Mouse (Mus musculus): ENCODE measurements around the gene Slc2a9. TPM values are rescaled to one million over a fixed set of nuclear protein-coding genes. Genes with fewer than 3 reads are reported as not detected.

Gene Slc2a9
- polyA plus RNA-seq, 1 experiment from 2014 or later, result 8.5 TPM

DNA sequence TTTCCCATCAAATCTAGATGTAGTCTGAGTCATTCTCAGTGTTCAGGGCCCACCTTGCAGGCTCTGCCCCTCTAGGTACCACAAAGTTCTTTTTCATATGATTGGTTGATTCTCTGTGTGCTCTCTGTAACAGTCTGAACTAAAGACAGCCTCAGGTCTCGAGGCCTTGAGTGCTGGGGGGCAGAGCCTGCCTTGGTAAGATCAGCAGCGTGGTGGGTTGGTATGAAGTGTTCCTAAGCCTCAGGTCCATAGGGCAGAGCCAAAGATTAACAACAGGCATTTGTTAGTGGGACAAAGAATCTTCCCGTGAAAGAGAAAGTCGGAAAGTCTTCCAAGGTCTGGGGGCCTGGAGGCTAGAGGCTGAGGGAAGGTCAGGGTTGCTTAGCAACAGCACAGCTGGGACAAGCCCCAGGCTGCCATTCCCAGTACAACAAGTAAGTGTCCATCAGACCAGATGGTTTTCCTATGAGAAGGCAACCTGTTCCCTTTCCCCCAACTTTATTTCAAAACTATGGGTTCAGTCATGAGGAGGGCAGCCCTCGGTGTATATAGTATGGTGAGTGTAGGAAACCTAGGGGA, 152.5 kb downstream of the Slc2a9 start:
- WGBS (ENCODE audit: missing documents), result 90% methylated on average over 5 of the region's 5 CpGs
- Histone ChIP-seq H3K36me3 (ENCODE audit: inconsistent target) (no peaks in the 10 kb centered on the region), H3K79me2 (ENCODE audit: inconsistent target) (no peaks in the 10 kb centered on the region), H3K4me3 (ENCODE audit: inconsistent target) (no peak overlapping the region), H3K27ac (no peak overlapping the region)

DNA sequence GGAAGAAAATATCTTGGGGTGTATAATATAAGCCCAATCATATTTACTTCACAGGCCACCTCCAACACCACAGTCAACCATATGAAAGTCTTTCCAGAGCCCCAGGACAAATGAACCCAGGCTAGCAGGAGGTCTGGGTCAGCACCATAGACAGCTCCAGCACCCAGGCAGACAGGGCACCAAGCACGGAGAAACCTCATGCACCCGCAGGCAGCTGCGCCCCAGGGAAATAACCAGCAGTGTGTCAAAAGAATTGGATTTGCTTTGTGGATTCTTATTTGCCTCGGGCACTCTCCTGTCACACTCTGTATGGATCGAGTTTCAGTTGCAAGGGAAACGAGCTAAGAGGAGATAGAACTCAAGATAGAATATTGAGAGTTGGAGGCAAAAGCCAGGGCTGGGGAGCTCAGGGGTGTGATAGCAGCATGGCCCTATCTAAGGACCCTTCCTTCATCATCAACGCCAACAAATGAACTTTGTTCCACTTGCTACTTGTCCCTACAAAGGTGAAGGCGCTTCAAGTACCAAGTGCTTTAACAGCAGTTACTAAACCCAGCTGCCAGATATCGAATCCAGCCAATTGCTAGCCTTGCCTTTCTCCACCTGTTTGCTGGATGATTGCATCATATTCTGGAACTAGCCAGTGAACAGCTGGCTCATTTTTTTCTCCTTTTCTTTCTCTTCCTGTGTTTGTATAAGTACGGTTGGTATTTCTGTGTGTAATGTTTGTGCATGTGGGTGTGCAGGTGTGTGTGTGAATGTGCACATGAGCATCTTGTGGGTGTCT, 156.1 kb downstream of the Slc2a9 start:
- 44% methylated on average over 10 of the region's 10 CpGs for WGBS (ENCODE audit: missing documents)
- Histone ChIP-seq H3K36me3 (ENCODE audit: inconsistent target) (no peaks in the 10 kb centered on the region), H3K27ac (no peak overlapping the region), H3K4me3 (ENCODE audit: inconsistent target) (no peak overlapping the region), H3K79me2 (ENCODE audit: inconsistent target) (no peaks in the 10 kb centered on the region)

DNA sequence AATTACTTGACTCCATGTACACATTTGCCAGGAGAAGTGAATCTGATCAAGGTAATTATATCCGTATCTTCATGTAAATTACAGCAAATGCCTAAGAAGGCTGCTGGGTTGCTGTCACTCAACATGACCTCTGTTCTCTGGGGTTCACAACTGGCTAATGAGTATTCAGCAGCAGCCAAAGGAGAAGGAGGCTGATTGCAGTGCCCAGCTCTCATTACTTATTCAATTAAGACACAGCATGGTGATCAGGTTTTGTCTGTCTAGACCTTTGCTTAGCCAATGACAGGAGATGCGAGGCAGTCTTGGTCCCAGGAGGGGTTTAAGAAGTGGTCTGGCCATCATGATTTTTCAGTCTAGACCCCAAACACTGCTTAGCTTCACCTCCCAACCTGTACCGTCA, 159.8 kb downstream of the Slc2a9 start:
- Histone ChIP-seq H3K4me3 (ENCODE audit: inconsistent target) (no peak overlapping the region), H3K27ac (no peak overlapping the region), H3K36me3 (ENCODE audit: inconsistent target) (no peaks in the 10 kb centered on the region), H3K79me2 (ENCODE audit: inconsistent target) (no peaks in the 10 kb centered on the region)
- 93% methylated on average over 3 of the region's 3 CpGs for WGBS (ENCODE audit: missing documents)

DNA sequence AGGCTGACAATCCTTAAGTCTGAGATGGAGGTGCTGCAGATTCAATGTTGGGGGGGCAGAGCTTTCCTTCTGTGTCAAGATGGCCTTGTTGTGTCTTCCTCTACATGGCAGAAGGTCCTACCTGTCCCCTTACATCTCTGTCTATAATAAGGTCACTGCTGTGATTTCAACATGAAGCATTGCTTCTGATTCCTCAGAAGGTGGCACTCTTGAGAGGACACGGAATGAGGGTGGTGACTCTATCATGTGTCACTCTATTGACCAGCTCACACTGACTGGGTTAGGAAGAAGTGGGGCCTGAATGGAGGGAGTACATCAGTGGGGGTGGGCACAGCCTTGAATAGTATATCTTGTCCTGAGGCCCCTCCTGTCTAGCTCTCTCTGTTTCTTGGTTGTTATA, 168.4 kb downstream of the Slc2a9 start:
- Histone ChIP-seq H3K4me3 (ENCODE audit: inconsistent target) (no peak overlapping the region), H3K36me3 (ENCODE audit: inconsistent target) (no peaks in the 10 kb centered on the region)
- WGBS (ENCODE audit: missing documents), result 41% methylated on average over 1 of the region's 1 CpGs

DNA sequence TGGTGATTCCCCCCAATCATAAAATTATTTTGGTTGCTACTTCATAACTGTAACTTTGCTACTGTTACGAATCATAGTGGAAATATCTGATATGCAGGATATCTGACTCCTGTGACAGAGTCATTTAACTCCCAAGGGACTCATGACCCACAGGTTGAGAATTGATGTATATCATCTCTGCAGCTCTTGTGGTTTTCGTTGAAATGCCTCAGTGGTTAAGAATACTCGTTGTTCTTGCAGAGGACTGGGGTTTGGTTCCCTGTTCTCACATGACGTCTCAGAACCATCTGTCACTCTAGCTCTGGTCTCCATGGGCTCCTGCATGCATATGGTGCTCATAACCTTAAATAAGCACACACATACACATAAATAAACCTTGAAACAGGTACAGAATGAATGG, 169.6 kb downstream of the Slc2a9 start:
- H3K4me3 ChIP-seq (ENCODE audit: inconsistent target), result no peak overlapping the region
- WGBS (ENCODE audit: missing documents), result 38% methylated on average over 4 of the region's 4 CpGs

More for the DNA sequence above, 168.4 kb downstream of the Slc2a9 start:
- no peak overlapping the region for H3K27ac ChIP-seq
- H3K79me2 ChIP-seq (ENCODE audit: inconsistent target), result no peaks in the 10 kb centered on the region

DNA sequence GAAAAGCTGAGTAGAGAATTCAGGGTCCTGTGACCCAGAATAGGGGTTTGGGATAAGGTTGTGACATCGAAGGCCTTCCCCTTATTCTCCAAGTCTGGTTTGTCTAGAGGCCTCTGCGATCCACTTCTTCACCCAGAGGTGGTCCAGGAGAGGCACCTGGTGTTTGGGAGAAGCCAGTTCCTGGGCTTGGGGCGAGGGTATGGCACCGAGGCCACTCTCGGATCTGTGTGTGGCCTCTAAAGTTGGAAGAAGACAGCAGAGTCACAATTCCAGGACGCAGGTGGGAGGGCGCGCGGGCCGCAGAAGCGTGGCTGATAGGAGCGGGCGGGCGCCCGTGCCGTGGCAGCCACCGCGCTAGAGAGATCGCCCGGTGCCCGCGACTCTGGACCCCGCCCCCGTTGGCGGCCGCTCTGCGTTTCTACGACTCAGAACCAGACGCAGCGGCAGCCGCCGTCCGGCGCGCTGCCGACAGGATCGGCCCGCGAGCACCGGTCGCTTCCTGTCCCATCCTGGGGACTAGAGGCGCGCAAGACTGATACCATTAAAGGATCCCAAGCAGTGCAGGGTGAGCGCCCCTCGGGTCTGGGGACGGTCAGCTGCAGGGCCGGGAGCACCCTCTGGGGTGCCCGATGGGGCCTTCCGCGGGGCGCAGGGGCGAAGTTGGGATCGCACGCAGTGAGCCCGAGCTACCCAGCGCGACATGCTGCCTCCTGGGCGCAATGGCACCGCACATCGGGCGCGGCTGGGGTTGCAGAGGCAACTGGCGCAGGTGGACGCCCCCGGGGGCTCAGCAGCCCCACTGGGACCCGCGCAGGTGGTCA, 183.8 kb downstream of the Slc2a9 start, which contains the start of gene Drd5:
TSS of gene Drd5 (plus strand) at position 402 of the 821 bp plus-strand sequence.
- 5% methylated on average over 57 of the region's 67 CpGs for WGBS (ENCODE audit: missing documents)
- no peaks in the 10 kb centered on the region for H3K79me2 ChIP-seq (ENCODE audit: inconsistent target)
- no peak within 1 kb of the TSS for H3K27ac ChIP-seq
- no peaks in the 10 kb centered on the region for H3K36me3 ChIP-seq (ENCODE audit: inconsistent target)
- no peak within 1 kb of the TSS for H3K4me3 ChIP-seq (ENCODE audit: inconsistent target)

More for the DNA sequence above, 169.6 kb downstream of the Slc2a9 start:
- H3K27ac ChIP-seq, result no peak overlapping the region
- H3K36me3 ChIP-seq (ENCODE audit: inconsistent target), result no peaks in the 10 kb centered on the region
- H3K79me2 ChIP-seq (ENCODE audit: inconsistent target), result no peaks in the 10 kb centered on the region

DNA sequence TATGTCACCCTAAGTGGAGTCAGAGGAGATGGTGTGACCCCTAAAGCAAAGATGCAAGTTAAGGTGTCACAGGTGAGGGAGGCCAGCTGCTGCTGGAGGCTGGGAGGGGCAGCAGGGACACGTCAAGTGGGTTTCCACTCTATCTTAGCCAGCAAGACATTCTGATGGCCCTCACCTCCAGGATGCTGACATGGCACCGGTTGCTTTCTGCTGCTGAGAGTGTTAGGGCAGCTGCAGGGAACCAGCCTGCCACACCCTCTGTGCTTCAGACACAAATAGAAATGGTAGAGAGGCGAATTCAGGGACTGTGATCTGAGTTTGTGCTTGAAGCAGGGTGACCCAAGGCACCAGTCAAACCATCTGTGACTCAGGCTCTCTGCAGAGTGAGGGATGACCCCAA, 193.1 kb downstream of the Slc2a9 start:
- Histone ChIP-seq H3K79me2 (ENCODE audit: inconsistent target) (no peaks in the 10 kb centered on the region), H3K4me3 (ENCODE audit: inconsistent target) (no peak overlapping the region)
- 63% methylated on average over 3 of the region's 3 CpGs for WGBS (ENCODE audit: missing documents)

DNA sequence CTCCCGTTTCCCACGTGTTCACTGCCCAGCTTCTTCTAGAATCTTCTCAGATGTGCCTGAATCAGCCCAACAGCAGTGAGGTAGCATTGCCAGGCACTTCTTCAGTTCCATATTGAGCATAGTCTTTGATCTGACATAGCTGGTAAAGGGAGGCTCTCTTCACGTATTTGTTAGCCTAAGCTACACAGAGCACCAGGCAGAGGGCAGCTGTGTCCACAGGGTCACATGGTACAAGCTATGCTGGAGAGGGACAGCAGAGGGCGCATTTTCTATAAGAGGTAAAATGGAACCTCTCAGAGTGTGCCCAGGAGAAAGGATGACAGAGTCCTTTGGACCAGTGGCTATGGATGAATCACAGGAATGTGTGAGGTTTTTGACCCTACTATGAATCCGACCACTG, 194.1 kb downstream of the Slc2a9 start:
- H3K36me3 ChIP-seq (ENCODE audit: inconsistent target), result no peaks in the 10 kb centered on the region
- no peak overlapping the region for H3K4me3 ChIP-seq (ENCODE audit: inconsistent target)
- WGBS (ENCODE audit: missing documents), result 49% methylated on average over 5 of the region's 5 CpGs
- H3K79me2 ChIP-seq (ENCODE audit: inconsistent target), result no peaks in the 10 kb centered on the region
- H3K27ac ChIP-seq, result no peak overlapping the region

More for the DNA sequence above, 193.1 kb downstream of the Slc2a9 start:
- H3K36me3 ChIP-seq (ENCODE audit: inconsistent target), result no peaks in the 10 kb centered on the region
- H3K27ac ChIP-seq, result no peak overlapping the region

DNA sequence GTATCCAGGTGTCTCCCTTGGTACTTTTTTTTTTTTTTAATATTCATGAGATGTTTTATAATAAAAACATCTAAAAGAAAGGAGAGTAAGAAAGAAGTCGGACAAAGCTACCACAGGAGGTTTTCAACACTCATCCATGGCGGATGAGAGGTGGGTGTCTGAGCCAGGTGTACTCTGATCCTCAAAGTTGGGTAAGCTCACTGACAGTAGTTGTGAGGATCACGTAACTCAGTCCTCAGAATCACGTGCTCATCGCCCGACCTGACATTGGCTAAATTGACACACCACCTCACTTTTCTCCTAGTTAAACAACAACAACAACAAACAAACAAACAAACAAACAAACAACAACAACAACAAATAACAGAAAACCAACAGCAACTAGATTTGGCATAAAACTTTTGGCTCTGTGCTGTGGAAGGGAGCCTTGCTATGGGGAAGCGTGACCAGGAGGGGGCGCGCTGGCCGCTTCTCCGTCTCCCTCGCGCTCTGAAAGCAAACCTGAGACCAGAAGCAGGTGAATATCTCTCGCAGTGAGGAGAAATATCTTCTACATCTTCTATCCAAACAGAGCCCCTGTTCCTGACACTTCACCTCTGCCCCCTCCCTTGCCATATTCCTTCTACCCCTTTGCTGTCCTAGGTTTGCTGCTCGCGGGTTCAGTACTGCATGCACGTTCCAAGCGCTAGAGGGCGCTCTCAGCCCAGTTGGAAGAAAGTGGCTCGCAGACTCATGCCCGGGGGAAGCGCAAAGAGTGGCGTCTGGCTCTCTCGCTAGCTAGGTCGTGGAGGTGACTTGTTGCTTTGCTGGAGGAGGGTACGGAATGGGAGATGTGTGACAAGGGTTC, 195.5 kb downstream of the Slc2a9 start:
- no peaks in the 10 kb centered on the region for H3K36me3 ChIP-seq (ENCODE audit: inconsistent target)
- no peak overlapping the region; the same call in 1 of the 2 replicates for H3K4me3 ChIP-seq (ENCODE audit: inconsistent target)
- 14% methylated on average over 26 of the region's 26 CpGs for WGBS (ENCODE audit: missing documents)
- no peaks in the 10 kb centered on the region for H3K79me2 ChIP-seq (ENCODE audit: inconsistent target)
- no peak overlapping the region for H3K27ac ChIP-seq

DNA sequence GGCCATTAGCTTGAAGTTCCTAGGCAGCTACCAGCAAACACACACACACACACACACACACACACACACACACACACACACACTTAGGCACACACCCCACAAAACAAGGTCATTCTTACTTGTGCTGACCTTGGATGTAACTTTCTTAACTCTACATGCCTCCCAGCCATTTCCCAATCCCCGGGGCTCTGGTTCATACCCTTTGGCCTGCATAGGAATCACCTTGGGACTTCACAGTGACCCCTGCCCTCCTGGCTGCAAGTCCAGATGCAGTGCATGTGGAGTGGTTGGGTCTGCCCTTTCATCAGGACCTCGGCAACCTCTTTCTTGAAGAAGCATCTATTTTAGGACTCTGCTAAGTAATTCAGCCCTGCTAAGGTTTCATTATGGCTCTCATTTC, 197.7 kb downstream of the Slc2a9 start:
- Histone ChIP-seq H3K4me3 (ENCODE audit: inconsistent target) (no peak overlapping the region), H3K36me3 (ENCODE audit: inconsistent target) (no peaks in the 10 kb centered on the region), H3K27ac (no peak overlapping the region), H3K79me2 (ENCODE audit: inconsistent target) (no peaks in the 10 kb centered on the region)
- WGBS (ENCODE audit: missing documents), result 84% methylated on average over 2 of the region's 2 CpGs

DNA sequence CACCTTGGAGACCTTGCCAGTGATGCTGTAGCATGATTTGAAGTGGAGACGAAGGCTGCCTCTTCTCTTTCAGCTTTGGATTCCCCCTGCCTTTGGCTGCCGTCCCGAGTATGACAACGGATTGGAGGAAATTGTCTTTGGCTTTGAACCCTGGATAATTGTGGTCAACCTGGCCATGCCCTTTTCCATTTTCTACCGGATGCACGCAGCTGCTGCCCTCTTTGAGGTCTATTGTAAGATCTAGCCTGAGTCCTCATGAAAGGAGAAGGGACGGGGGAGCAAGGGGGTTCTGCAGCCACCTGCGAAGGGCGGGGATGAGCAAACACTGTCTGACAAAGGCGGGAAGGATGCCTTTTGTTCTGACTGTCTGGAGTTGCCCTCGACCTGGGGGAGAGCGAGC, 200.3 kb downstream of the Slc2a9 start:
- 54% methylated on average over 12 of the region's 12 CpGs for WGBS (ENCODE audit: missing documents)
- Histone ChIP-seq H3K27ac (no peak overlapping the region), H3K4me3 (ENCODE audit: inconsistent target) (no peak overlapping the region), H3K79me2 (ENCODE audit: inconsistent target) (no peaks in the 10 kb centered on the region), H3K36me3 (ENCODE audit: inconsistent target) (no peaks in the 10 kb centered on the region)

DNA sequence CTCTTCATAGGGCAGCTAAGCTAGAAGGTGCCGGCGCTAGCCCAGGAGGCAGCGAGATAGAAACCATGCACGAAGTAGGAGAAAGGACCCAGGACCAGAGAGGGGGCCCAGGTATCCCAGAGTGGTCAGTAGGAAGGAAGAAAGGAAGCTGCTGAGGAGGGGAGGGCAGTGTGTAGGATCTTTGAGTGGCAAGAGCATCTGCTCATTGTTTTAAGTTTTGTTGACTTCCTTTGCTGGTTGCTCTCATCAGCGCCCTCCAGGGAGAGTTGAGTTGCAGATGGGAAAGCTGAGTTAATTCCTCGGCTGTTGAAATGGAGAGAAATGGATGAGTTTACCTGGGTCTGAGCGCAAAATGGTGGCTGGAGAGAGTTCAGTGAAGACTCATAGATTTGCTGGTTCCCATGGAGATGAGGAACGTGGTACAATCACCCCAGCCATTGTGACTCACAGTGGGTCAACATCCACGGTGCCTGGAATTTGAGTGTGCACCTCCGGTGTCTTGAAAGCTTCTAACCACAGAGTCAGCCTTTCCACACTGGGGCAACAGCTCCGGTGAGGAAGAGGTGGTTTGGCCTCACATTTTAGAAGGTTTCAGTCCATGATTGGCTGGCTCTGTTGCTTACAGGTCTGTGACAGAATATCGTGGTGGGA, 201.1 kb downstream of the Slc2a9 start:
- H3K79me2 ChIP-seq (ENCODE audit: inconsistent target), result no peaks in the 10 kb centered on the region
- no peaks in the 10 kb centered on the region for H3K36me3 ChIP-seq (ENCODE audit: inconsistent target)
- no peak overlapping the region for H3K27ac ChIP-seq
- H3K4me3 ChIP-seq (ENCODE audit: inconsistent target), result no peak overlapping the region
- 87% methylated on average over 12 of the region's 12 CpGs for WGBS (ENCODE audit: missing documents)

All from macrophage (primary cell).